Mouse (Mus musculus): ENCODE measurements around the gene Pten.
"Not testable (repeated sequence)": the region's sequence is repeated elsewhere in the genome, so short reads cannot be mapped to it uniquely, and the experiment has no call there.

The Pten gene

GRCm38 (mm10) chr19:32809117-32809516 is 51.8 kb downstream of the Pten start:
- DNase-seq (ENCODE audit: low spot score): no peak

DNA sequence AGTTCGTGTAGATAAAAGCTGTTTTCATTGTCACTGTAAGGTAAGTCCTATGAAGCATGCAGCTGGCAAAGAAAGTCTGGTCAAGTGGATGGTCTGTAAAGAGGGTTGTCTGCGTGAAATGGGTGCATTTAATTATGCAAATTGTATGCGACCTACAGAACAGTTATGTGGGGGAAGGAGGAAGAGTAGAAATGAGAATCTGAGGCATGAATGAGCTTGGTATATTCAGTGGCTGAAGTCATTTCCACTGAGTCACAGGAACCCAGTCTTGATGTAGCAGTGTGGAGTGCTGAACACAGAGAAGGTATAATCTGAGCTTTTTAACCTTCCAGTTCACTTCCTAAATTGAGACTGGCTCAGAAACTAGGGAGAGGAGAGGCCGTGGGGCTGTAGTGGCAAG is 61.5 kb downstream of the Pten start:
- no peak for DNase-seq (ENCODE audit: low spot score)

GRCm38 (mm10) chr19:32822959-32823358 is 65.7 kb downstream of the Pten start:
- DNase-seq (ENCODE audit: low spot score): not testable (repeated sequence)

DNA sequence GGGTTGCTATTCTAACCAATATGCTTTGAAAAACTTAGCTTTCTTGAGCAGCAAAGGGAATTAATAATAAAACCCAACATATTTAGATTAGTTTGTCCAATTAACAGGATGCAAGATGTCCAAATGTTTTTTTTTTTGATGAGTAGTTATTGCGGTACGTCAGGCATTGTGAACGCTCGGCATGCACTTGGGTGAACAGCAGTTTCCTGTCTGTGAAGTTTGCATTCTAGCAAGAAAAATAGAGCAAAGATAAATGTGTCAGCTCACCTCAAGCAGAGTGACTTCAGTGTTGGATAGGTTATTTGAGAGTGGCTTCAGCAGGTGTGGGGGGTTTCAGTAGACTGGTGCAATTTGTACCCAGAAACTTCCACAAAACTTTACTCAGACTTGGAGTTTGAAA is 69.3 kb downstream of the Pten start:
- DNase-seq (ENCODE audit: low spot score): no peak

DNA sequence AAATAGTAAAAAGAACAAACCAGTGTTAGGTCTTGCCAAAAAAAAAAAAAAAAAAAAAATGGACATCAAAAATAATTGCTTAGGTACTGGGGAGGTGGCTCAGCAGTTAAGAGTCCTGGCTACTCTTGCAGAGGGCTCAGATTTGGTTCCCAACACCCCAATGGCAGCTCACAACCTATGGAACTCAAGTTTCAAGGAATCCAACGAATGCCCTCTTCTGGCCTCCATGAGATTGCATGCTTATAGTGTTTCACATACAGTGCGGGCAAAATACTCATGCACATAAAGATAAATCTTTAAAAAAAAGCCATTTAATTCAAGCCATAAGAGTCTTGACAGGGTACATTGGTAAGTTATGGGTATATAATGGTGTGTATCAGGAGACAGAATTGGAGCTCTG is 72.6 kb downstream of the Pten start:
- DNase-seq (ENCODE audit: low spot score): no peak

DNA sequence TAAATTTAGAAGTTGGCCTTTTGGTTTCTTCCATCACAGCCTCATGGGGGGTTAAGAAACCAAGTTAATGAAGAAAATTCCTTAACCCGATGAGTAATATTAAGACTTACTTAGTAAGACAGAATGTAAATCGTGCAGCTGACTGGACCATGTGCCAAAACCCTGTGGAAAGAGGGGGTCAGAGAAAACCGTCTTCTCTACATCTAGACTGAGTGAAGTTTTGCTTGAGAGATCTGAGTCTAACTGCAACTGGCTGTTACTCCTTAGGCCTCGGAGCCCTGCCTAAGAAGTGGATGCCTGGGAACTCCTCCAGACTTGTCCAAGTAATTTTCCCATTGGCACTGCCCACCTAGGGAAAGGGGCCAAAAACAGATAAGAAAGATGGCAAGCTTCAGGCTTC is 74.0 kb downstream of the Pten start:
- DNase-seq (ENCODE audit: low spot score): peak; percentile 39

GRCm38 (mm10) chr19:32840491-32840890 is 83.2 kb downstream of the Pten start:
- no peak for DNase-seq (ENCODE audit: low spot score)

- DNase-seq (ENCODE audit: low spot score): no peak
Measured at GRCm38 (mm10) chr19:32844486-32844885, 87.2 kb downstream of the Pten start.

DNA sequence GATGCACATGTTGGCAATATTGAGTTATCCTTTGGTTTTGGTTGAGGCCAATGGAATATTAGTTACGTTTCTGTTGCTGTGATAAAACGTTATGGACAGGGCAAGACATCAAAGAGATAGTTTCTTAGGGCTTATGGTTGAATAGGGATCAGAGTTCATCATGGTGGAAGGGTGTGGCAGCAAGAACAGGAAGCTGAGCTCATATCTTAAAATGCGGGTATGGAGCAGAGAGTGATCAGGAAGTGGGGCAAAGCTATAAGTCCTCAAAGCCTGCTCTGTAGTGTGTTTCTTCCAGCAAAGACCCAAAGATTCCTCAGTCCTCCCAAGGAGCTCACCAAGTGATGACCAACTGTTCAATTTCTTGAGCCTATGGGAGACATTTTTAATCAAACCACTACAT is 90.7 kb downstream of the Pten start:
- no peak for DNase-seq (ENCODE audit: low spot score)

GRCm38 (mm10) chr19:32852306-32852705 is 95.0 kb downstream of the Pten start:
- no peak for DNase-seq (ENCODE audit: low spot score)

DNA sequence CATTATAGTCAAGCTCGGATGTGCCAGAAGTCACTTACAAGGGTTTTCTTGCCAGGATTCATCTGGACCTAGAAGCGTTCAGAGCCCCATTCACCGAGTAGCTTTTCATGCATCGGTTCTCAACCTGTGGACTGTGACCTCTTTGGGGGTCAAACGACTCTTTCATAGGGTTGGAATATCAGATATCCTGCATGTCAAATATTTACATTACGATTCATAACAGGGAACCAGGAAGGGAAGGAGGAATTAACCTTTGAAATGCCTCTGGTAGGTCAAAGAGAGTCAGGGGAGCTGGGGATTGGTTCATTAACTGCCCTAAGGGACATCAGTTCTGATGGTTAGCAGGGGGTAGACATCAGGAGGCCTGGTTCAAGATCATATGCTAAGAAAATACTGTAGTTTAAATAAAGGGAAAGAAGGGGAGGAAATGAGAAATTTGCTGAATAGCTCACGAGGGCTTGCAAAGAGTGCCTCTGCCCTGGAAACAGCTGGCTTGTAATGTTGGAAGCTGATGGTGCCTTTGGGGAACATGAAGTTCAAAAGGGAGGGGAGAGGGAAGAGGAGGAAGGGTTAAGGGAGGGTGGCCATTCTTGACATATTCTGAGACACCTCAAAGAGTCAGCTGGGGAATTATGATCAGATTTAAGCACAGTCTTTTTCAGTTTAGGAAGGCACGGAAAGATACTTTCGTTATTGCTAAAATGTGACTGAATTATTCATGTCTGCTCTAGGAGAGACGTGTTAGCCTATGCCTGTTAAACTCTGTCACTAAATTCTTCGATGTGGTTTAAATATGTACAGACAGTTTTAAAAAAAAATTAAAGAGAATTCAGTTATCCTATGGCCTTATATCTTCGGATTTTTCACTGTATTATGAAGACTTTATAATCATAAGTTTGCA is 104.6 kb downstream of the Pten start:
- no peak for DNase-seq (ENCODE audit: low spot score)

DNA sequence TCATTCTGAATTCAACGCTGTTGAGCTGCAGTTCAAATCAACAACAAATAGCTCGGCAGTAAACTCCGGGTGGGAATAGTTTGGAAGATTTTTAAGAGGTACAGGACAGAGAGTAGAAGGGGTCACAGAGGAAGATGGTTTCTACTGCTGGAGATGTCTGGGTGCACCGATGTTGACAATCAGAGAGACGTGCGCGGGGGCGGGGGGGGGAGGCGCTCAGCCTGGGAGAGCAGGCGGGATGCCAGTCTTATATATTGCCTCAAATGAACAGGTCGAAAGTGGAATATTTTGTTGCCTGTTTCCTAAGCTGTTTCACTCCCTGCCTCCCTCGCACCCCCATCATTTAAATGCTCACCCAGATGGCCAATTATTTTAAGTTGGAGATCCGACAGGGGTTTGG is 109.5 kb downstream of the Pten start:
- DNase-seq (ENCODE audit: low spot score): no peak

DNA sequence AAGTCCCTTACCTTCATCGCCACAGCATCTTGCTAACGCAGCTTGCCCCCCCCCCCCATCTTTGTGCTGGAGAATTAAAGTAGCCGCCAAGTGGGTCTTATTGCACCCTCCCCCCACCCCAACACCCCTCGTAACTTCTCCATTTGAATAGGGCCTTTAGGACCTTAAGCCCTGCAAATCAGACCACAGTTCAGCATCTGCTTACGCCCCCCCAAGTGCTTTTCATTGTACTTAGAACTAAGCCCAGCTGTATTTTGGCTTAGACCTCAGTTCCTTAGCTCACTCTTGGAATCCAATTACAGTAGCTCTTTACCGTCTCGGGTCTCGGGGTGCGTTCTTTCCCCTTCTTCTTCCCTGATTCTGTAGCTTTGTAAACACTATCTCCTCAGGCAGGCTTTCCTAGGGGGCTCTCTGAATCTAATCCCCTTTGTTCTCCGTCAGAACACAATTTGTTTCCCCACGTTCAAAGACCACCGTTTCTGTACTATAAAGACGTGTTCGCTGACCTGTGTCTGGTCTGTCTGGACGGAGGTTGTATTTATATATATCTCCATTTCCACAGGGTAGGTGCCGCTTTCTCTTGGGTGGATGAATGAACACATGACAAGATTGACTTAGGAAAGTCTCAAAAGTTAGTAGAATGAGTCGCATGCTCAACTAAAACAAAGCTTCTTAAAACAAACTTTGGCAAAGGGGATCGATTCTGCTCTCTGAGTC is 110.0 kb downstream of the Pten start:
- DNase-seq (ENCODE audit: low spot score): no peak

- DNase-seq (ENCODE audit: low spot score): no peak
Measured at GRCm38 (mm10) chr19:32868560-32868959, 111.3 kb downstream of the Pten start.

- no peak for DNase-seq (ENCODE audit: low spot score)
Measured at GRCm38 (mm10) chr19:32869053-32869680, 111.9 kb downstream of the Pten start.

DNA sequence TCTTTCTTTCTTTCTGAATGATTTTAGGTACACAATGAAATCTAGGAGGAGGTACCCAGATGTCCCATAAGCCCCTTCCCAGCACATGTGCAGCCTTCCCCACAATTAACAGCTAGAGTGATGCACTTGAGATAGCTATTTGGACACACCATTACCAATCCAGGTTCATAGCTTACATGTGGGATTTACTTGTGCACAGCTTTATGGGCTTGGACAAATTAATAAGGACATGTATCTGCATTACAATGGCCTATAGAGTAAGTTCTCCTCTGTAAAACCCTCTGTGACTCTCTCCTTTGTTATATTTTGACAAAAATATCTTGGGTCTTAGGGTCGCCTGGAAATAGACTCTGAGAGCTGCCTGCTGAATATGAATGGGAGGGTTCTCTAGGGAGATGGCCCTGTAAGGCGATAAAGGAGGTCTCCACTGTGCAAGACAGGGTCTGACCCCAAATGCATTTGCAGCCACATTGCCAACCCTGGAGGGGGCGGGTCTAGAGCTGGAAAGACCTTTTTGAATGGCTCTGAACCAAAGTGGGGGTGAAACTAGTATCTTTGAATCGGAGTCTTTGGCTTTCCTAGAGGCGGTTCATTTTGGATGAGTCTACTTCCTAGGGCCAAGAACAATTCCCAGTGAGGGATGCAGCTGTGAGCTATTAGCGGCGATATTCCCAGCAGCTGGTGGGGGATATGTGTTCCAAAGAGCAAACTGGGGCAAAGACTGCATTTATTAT is 116.8 kb downstream of the Pten start:
- DNase-seq (ENCODE audit: low spot score): no peak

Measured in testis, postnatal 10 days (tissue).